Mouse (Mus musculus) testis, adult 2 months (tissue): ENCODE data around the gene Pam16.

ENCODE experiments used
- CTCF ChIP-seq: fragments of 200-500 bp; IDR thresholded peaks from 2 replicates; pipeline ENCODE4 v1.5.1; 2012; ENCODE audit warnings: low read depth, mild to moderate bottlenecking, inconsistent platforms, low read length, moderate library complexity; ENCODE audit not compliant: control insufficient read depth, insufficient read depth, insufficient replicate concordance
- POLR2A ChIP-seq: fragments of 200-500 bp; IDR thresholded peaks from 2 replicates; pipeline ENCODE4 v1.6.1; 2012; ENCODE audit warnings: low read depth, mild to moderate bottlenecking, inconsistent platforms, low read length, moderate library complexity; ENCODE audit not compliant: control insufficient read depth

DNA sequence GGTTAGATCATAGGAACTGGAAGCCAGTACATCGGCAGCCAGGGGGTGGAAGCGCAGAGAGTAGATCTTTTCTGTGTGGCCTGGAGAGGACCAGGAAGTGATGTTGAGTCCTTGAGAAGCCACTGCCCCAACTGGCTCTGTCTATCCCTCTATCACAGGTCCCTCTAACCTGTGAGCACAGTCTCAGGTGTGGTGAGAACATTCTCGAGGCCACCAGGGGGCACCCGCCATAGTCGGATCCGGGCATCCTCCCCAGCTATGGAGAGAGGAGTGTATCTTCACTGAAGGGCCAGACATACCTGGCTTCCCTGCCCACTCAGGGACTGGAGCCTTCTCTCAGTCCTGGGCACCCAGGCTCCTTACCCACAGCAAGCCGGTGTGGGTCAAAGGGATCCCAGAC lies 7.3 kb upstream of the Pam16 start:
- TF ChIP-seq CTCF: peak; percentile 2; the same call in 1 of the 2 replicates
- no peak for TF ChIP-seq POLR2A
